Mouse (Mus musculus) left cerebral cortex, adult 2 months (tissue): ENCODE measurements around the gene Fam155a. TPM values are rescaled to one million over a fixed set of nuclear protein-coding genes. Genes with fewer than 3 reads are reported as not detected.

Experiments
- DNase-seq, 2 experiments: peaks; one replicate each; pipeline ENCODE4 v3.0.0; 2021 to 2022; ENCODE audit warnings: low spot score in 2 of 2, mixed read lengths in 1 of 2; ENCODE audit errors: extremely low spot score in 1 of 2
- H3K27ac ChIP-seq: fragments of 200-600 bp; 2 replicates; pipeline ENCODE4 v1.8.1; 2022
- H3K4me3 ChIP-seq: fragments of 200-600 bp; 2 replicates; pipeline ENCODE4 v1.8.1; 2022
- CTCF ChIP-seq: fragments of 200-600 bp; IDR thresholded peaks from 2 replicates; pipeline ENCODE4 v1.8.1; 2022; ENCODE audit warnings: antibody characterized with exemption, mild to moderate bottlenecking, moderate library complexity
- intact Hi-C: fragments of 180-260 bp; cut with DNase I; formaldehyde crosslinking; loops from one replicate; pipeline ENCODE4 v1.15.1; 2025
- total RNA-seq, 2 experiments: library from RNA; stranded (reverse); gene quantifications; 2 replicates each; pipeline ENCODE4 v1.2.3; 2021

Fam155a gene
- total RNA-seq, 2 experiments from 2014 or later, result 118 to 119 TPM

GRCm38 (mm10) chr8:9233326-9233919 is 537.5 kb downstream of the Fam155a start:
- peak; percentile 92 to 97 for DNase-seq
- H3K27ac ChIP-seq, result peak overlapping the region; percentile 33; the same call in 1 of the 2 replicates
- H3K4me3 ChIP-seq, result no peak overlapping the region
- intact Hi-C loops, result loop anchor here (1.0 to 2.0 kb wide), 4 partner anchors 348 to 701 kb away; partner anchors contain the start of gene Fam155a
- TF ChIP-seq CTCF, result peak; percentile 97

GRCm38 (mm10) chr8:9227779-9228464 is 543.0 kb downstream of the Fam155a start:
- intact Hi-C loops, result loop anchor here (2.0 kb wide), 1 partner anchor 545 kb away; no protein-coding TSS in a partner anchor
- Histone ChIP-seq H3K4me3 (no peak overlapping the region), H3K27ac (no peak overlapping the region)
- TF ChIP-seq CTCF, result peak; percentile 84
- DNase-seq, result peak; percentile 72 to 73

GRCm38 (mm10) chr8:9226767-9227166 is 544.2 kb downstream of the Fam155a start:
- Histone ChIP-seq H3K27ac (no peak overlapping the region), H3K4me3 (no peak overlapping the region)
- no peak for TF ChIP-seq CTCF
- intact Hi-C loops, result loop anchor here (2.0 kb wide), 1 partner anchor 546 kb away; no protein-coding TSS in a partner anchor
- DNase-seq, result peak; percentile 36 to 54

- TF ChIP-seq CTCF, result no peak
- intact Hi-C loops, result no loop called here
- H3K27ac ChIP-seq, result no peak overlapping the region
- no peak for DNase-seq
- H3K4me3 ChIP-seq, result no peak overlapping the region
Measured at GRCm38 (mm10) chr8:9211751-9212150, 559.2 kb downstream of the Fam155a start.

- no peak for TF ChIP-seq CTCF
- Histone ChIP-seq H3K27ac (no peak overlapping the region), H3K4me3 (no peak overlapping the region)
- intact Hi-C loops, result no loop called here
- no peak for DNase-seq
Measured at GRCm38 (mm10) chr8:9207505-9208051, 563.4 kb downstream of the Fam155a start.

GRCm38 (mm10) chr8:9204345-9205067 is 566.5 kb downstream of the Fam155a start:
- intact Hi-C loops, result no loop called here

GRCm38 (mm10) chr8:9200099-9200498 is 570.9 kb downstream of the Fam155a start:
- Histone ChIP-seq H3K27ac (no peak overlapping the region), H3K4me3 (no peak overlapping the region)
- DNase-seq, result no peak
- intact Hi-C loops, result no loop called here
- TF ChIP-seq CTCF, result no peak

More at GRCm38 (mm10) chr8:9204345-9205067, 566.5 kb downstream of the Fam155a start:
- Histone ChIP-seq H3K27ac (no peak overlapping the region), H3K4me3 (no peak overlapping the region)
- DNase-seq, result no peak
- TF ChIP-seq CTCF, result no peak

- DNase-seq, result no peak
- Histone ChIP-seq H3K27ac (no peak overlapping the region), H3K4me3 (no peak overlapping the region)
- intact Hi-C loops, result no loop called here
- no peak for TF ChIP-seq CTCF
Measured at GRCm38 (mm10) chr8:9191682-9192081, 579.3 kb downstream of the Fam155a start.

GRCm38 (mm10) chr8:9188616-9189015 is 582.3 kb downstream of the Fam155a start:
- H3K4me3 ChIP-seq, result no peak overlapping the region
- TF ChIP-seq CTCF, result peak; percentile 62
- no peak for DNase-seq
- intact Hi-C loops, result no loop called here
- no peak overlapping the region for H3K27ac ChIP-seq

GRCm38 (mm10) chr8:9185200-9185599 is 585.8 kb downstream of the Fam155a start:
- TF ChIP-seq CTCF, result no peak
- DNase-seq, result no peak
- intact Hi-C loops, result no loop called here
- Histone ChIP-seq H3K4me3 (no peak overlapping the region), H3K27ac (no peak overlapping the region)

- intact Hi-C loops, result no loop called here
- TF ChIP-seq CTCF, result no peak
- H3K27ac ChIP-seq, result no peak overlapping the region
- no peak overlapping the region for H3K4me3 ChIP-seq
- DNase-seq, result no peak
Measured at GRCm38 (mm10) chr8:9182461-9182860, 588.5 kb downstream of the Fam155a start.
